Mouse (Mus musculus) hindbrain, postnatal 0 days (tissue): ENCODE data around the gene Tmem104. TPM values are rescaled to one million over a fixed set of nuclear protein-coding genes. Genes with fewer than 3 reads are reported as not detected.
A peak's percentile ranks its signal among the peaks of the same experiment; 100 is the strongest.

Source experiments
- ATAC-seq: fragments of 200-750 bp; cut with Nextera tagmentation; 2 replicates; pipeline ENCODE4 v1.8.0; 2017; ENCODE audit warnings: mild to moderate bottlenecking, moderate TSS enrichment, moderate library complexity
- DNase-seq: peaks from one replicate; pipeline ENCODE4 v3.0.0-alpha.2; 2015; ENCODE audit warnings: low spot score
- H3K27ac ChIP-seq: fragments of 300-500 bp; sonication (generic); 2 replicates; pipeline ENCODE4 v1.5.1; 2014; ENCODE audit warnings: mild to moderate bottlenecking
- H3K27me3 ChIP-seq: fragments of 300-500 bp; sonication (generic); 2 replicates; pipeline ENCODE4 v1.6.1; 2014; ENCODE audit warnings: low read length, mixed read lengths; ENCODE audit not compliant: insufficient read depth
- H3K36me3 ChIP-seq: fragments of 300-500 bp; sonication (generic); 2 replicates; pipeline ENCODE4 v1.6.1; 2014; ENCODE audit warnings: low read length, mixed read lengths; ENCODE audit not compliant: insufficient read depth
- H3K4me1 ChIP-seq: fragments of 300-500 bp; sonication (generic); 2 replicates; pipeline ENCODE4 v1.6.1; 2014; ENCODE audit warnings: antibody characterized with exemption, low read length, mixed read lengths; ENCODE audit not compliant: insufficient read depth
- H3K4me2 ChIP-seq: fragments of 300-500 bp; sonication (generic); 2 replicates; pipeline ENCODE4 v1.6.1; 2014; ENCODE audit warnings: low read depth, mild to moderate bottlenecking, low read length, moderate library complexity, mixed read lengths
- H3K4me3 ChIP-seq: fragments of 300-500 bp; sonication (generic); 2 replicates; pipeline ENCODE4 v1.5.1; 2014; ENCODE audit warnings: low read length
- H3K9ac ChIP-seq: fragments of 300-500 bp; sonication (generic); replicated peaks from 2 replicates; pipeline ENCODE4 v1.6.1; 2014; ENCODE audit warnings: mild to moderate bottlenecking, low read length, moderate library complexity, mixed read lengths
- H3K9me3 ChIP-seq: fragments of 300-500 bp; sonication (generic); 2 replicates; pipeline ENCODE4 v1.6.1; 2016; ENCODE audit warnings: low read length, mixed read lengths
- CTCF ChIP-seq: IDR thresholded peaks from 2 replicates; pipeline ENCODE4 v1.5.1; 2016; ENCODE audit warnings: antibody characterized with exemption, control low read depth, low read depth
- WGBS: fragments of 180-500 bp; shearing (Covaris S2); extraction: QIAGEN DNeasy Blood & Tissue Kit; methylation state at CpG from one replicate; pipeline ENCODE4 v1.1.7; 2014; 5-methylcytosine and 5-hydroxymethylcytosine counted together
- polyA plus RNA-seq: library from polyadenylated mRNA; unstranded; fragments of >200 nt; fragmentation: Nextera tagmentation; extraction: Ambion mirVana; gene quantifications from 2 replicates; pipeline ENCODE4 v1.2.1, GENCODE M21; 2015
- total RNA-seq: library from RNA; depleted of rRNA; stranded (reverse); fragments of >200 nt; gene quantifications from 2 replicates; pipeline ENCODE4 v1.2.3, GENCODE M21; 2014

Gene Tmem104
- total and polyA plus RNA-seq, 2 experiments from 2014 or later = 11.1 to 13.5 TPM

- ATAC-seq = no peak
- Histone ChIP-seq H3K4me2 (no peak overlapping the region), H3K4me1 (no peaks in the 10 kb centered on the region), H3K27me3 (no peaks in the 10 kb centered on the region), H3K9me3 (no peaks in the 10 kb centered on the region), H3K9ac (no peak overlapping the region), H3K36me3 (0 out of 2 replicates have a peak, but pooled peaks cover 12% of the 10 kb centered on the region), H3K4me3 (no peak overlapping the region), H3K27ac (no peak overlapping the region)
- no peak for DNase-seq
- 90% methylated on average over 6 of the region's 6 CpGs for WGBS
- no peak for TF ChIP-seq CTCF
Measured at GRCm38 (mm10) chr11:115194693-115195092, 7.4 kb downstream of the Tmem104 start.

- no peak overlapping the region for H3K9ac ChIP-seq
- H3K27ac ChIP-seq = no peak overlapping the region
- H3K27me3 ChIP-seq = no peaks in the 10 kb centered on the region
- no peaks in the 10 kb centered on the region for H3K4me1 ChIP-seq
- H3K4me3 ChIP-seq = no peak overlapping the region
- H3K4me2 ChIP-seq = no peak overlapping the region
- TF ChIP-seq CTCF = no peak
- no peak for DNase-seq
- 90% methylated on average over 5 of the region's 5 CpGs for WGBS
- H3K36me3 ChIP-seq = peaks cover 14% of the 10 kb centered on the region; the same call in 1 of the 2 replicates
- ATAC-seq = no peak
- H3K9me3 ChIP-seq = no peaks in the 10 kb centered on the region
Measured at GRCm38 (mm10) chr11:115195933-115196332, 8.6 kb downstream of the Tmem104 start.

GRCm38 (mm10) chr11:115197558-115197957, 10.3 kb downstream of the Tmem104 start:
- no peak overlapping the region for H3K4me2 ChIP-seq
- no peak for ATAC-seq
- H3K27me3 ChIP-seq = no peaks in the 10 kb centered on the region
- no peak for DNase-seq
- no peak for TF ChIP-seq CTCF
- H3K9me3 ChIP-seq = no peaks in the 10 kb centered on the region
- peaks cover 24% of the 10 kb centered on the region; the same call in 1 of the 2 replicates for H3K36me3 ChIP-seq
- H3K4me1 ChIP-seq = no peaks in the 10 kb centered on the region
- H3K4me3 ChIP-seq = no peak overlapping the region
- no peak overlapping the region for H3K9ac ChIP-seq
- 81% methylated on average over 8 of the region's 8 CpGs for WGBS
- H3K27ac ChIP-seq = no peak overlapping the region

- no peak for TF ChIP-seq CTCF
- no peak overlapping the region for H3K4me3 ChIP-seq
- H3K9me3 ChIP-seq = no peaks in the 10 kb centered on the region
- peaks cover 24% of the 10 kb centered on the region; the same call in 1 of the 2 replicates for H3K36me3 ChIP-seq
- no peaks in the 10 kb centered on the region for H3K27me3 ChIP-seq
- no peak overlapping the region for H3K4me2 ChIP-seq
- ATAC-seq (no peak), DNase-seq (no peak)
- H3K9ac ChIP-seq = no peak overlapping the region
- no peaks in the 10 kb centered on the region for H3K4me1 ChIP-seq
- H3K27ac ChIP-seq = no peak overlapping the region
- 67% methylated on average over 12 of the region's 12 CpGs for WGBS
Measured at GRCm38 (mm10) chr11:115198932-115199384, 11.7 kb downstream of the Tmem104 start.

GRCm38 (mm10) chr11:115200520-115200919, 13.2 kb downstream of the Tmem104 start:
- Histone ChIP-seq H3K9me3 (no peaks in the 10 kb centered on the region), H3K36me3 (peaks cover 31% of the 10 kb centered on the region), H3K27ac (no peak overlapping the region), H3K9ac (no peak overlapping the region), H3K4me1 (no peaks in the 10 kb centered on the region), H3K27me3 (no peaks in the 10 kb centered on the region), H3K4me2 (no peak overlapping the region), H3K4me3 (no peak overlapping the region)
- 94% methylated on average over 4 of the region's 4 CpGs for WGBS
- no peak for TF ChIP-seq CTCF
- no peak for DNase-seq
- ATAC-seq = no peak

- Histone ChIP-seq H3K4me1 (no peaks in the 10 kb centered on the region), H3K9ac (no peak overlapping the region)
- peak; percentile 90 for ATAC-seq
Measured at GRCm38 (mm10) chr11:115202316-115202715, 15.0 kb downstream of the Tmem104 start.

GRCm38 (mm10) chr11:115202756-115203155, 15.5 kb downstream of the Tmem104 start:
- Histone ChIP-seq H3K9ac (no peak overlapping the region), H3K36me3 (peaks cover 34% of the 10 kb centered on the region), H3K27me3 (no peaks in the 10 kb centered on the region), H3K4me2 (no peak overlapping the region), H3K4me3 (no peak overlapping the region), H3K27ac (no peak overlapping the region), H3K9me3 (no peaks in the 10 kb centered on the region), H3K4me1 (no peaks in the 10 kb centered on the region)
- WGBS = 85% methylated on average over 9 of the region's 9 CpGs
- ATAC-seq = peak; percentile 8; the same call in 1 of the 2 replicates
- TF ChIP-seq CTCF = no peak
- DNase-seq = no peak

More at GRCm38 (mm10) chr11:115202316-115202715, 15.0 kb downstream of the Tmem104 start:
- H3K9me3 ChIP-seq = no peaks in the 10 kb centered on the region
- TF ChIP-seq CTCF = peak; percentile 98
- no peak overlapping the region for H3K27ac ChIP-seq
- DNase-seq = peak; percentile 91
- peaks cover 37% of the 10 kb centered on the region for H3K36me3 ChIP-seq
- no peaks in the 10 kb centered on the region for H3K27me3 ChIP-seq
- WGBS = 12% methylated on average over 12 of the region's 12 CpGs
- no peak overlapping the region for H3K4me2 ChIP-seq
- no peak overlapping the region for H3K4me3 ChIP-seq
